Mouse (Mus musculus) spleen, adult 2 months (tissue): ENCODE results near the gene Acsbg2. TPM values are rescaled to one million over a fixed set of nuclear protein-coding genes. Genes with fewer than 3 reads are reported as not detected.

Source experiments
- DNase-seq, 2 experiments: peaks; one replicate each; pipeline versions ENCODE4 v3.0.0 to v3.0.0-alpha.2; 2012 to 2021; ENCODE audit warnings: low spot score in 2 of 2, low read depth in 1 of 2
- H3K27ac ChIP-seq: fragments of 200-500 bp; 2 replicates; pipeline ENCODE4 v1.5.1; 2012; ENCODE audit warnings: low read length, inconsistent platforms; ENCODE audit not compliant: insufficient read depth
- H3K27me3 ChIP-seq: fragments of 200-500 bp; 2 replicates; pipeline ENCODE4 v1.6.1; 2012; ENCODE audit warnings: mild to moderate bottlenecking, moderate library complexity, low read length, inconsistent platforms; ENCODE audit not compliant: control insufficient read depth, insufficient read depth
- H3K36me3 ChIP-seq: fragments of 200-500 bp; 2 replicates; pipeline ENCODE4 v1.6.1; 2012; ENCODE audit warnings: mild to moderate bottlenecking, low read length, inconsistent platforms; ENCODE audit not compliant: control insufficient read depth, insufficient read depth
- H3K4me1 ChIP-seq: fragments of 200-500 bp; 2 replicates; pipeline ENCODE4 v1.6.1; 2011; ENCODE audit warnings: inconsistent platforms; ENCODE audit not compliant: control insufficient read depth, insufficient read depth, insufficient read length
- H3K4me3 ChIP-seq: fragments of 200-500 bp; 2 replicates; pipeline ENCODE4 v1.5.1; 2011; ENCODE audit warnings: mild to moderate bottlenecking, inconsistent platforms; ENCODE audit not compliant: insufficient read depth, insufficient read length; ENCODE audit errors: extremely low read depth
- CTCF ChIP-seq: fragments of 200-500 bp; IDR thresholded peaks from 2 replicates; pipeline ENCODE4 v1.5.1; 2011; ENCODE audit warnings: mild to moderate bottlenecking, inconsistent platforms; ENCODE audit not compliant: insufficient read depth, insufficient read length, insufficient replicate concordance; ENCODE audit errors: extremely low read depth
- POLR2A ChIP-seq: fragments of 200-500 bp; IDR thresholded peaks from 2 replicates; pipeline ENCODE4 v1.6.1; 2011; ENCODE audit warnings: low read depth, low read length, inconsistent platforms
- WGBS: fragments of 180-500 bp; shearing (Covaris S2); methylation state at CpG from one replicate; pipeline ENCODE4 v1.1.7; 2018; 5-methylcytosine and 5-hydroxymethylcytosine counted together
- polyA plus RNA-seq: library from polyadenylated mRNA; depleted of rRNA; stranded (reverse); fragments of >200 nt; gene quantifications from 2 replicates; pipeline ENCODE4 v1.2.3, GENCODE M21; 2012; rRNA removed

The Acsbg2 gene
- polyA plus RNA-seq, 1 experiment = not detected

GRCm38 (mm10) chr17:56804952-56805351 is 69.3 kb downstream of the Acsbg2 start:
- Histone ChIP-seq H3K27me3 (no peaks in the 10 kb centered on the region), H3K36me3 (no peaks in the 10 kb centered on the region), H3K4me1 (no peaks in the 10 kb centered on the region), H3K4me3 (no peak overlapping the region), H3K27ac (no peak overlapping the region)
- no peak for DNase-seq
- WGBS = 89% methylated on average over 5 of the region's 5 CpGs
- no peak for TF ChIP-seq POLR2A
- TF ChIP-seq CTCF = no peak

DNA sequence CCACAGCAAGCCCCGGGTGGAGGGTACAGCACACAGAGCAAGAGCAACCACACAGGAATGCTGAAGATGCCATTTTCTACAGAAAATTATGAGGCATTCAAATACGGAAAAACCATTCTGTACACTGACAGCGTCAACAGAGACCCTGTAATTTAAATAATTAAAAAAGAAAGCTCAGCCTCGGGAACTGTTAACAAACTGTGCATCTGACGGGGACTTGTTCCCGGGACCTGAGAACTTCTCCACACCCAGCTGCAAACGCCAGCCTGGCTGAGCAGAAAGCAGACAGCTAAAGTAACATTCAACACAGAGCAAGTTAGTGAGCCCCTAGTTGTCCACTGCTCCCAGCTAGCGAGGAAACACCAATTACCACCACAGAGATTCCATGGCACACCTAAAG is 72.2 kb downstream of the Acsbg2 start:
- H3K27me3 ChIP-seq = no peaks in the 10 kb centered on the region
- H3K4me1 ChIP-seq = no peaks in the 10 kb centered on the region
- no peak for DNase-seq
- 92% methylated on average over 8 of the region's 8 CpGs for WGBS
- 0 out of 2 replicates have a peak, but pooled peaks cover 1% of the 10 kb centered on the region for H3K36me3 ChIP-seq
- H3K27ac ChIP-seq = no peak overlapping the region
- TF ChIP-seq CTCF (no peak), POLR2A (no peak)
- H3K4me3 ChIP-seq = no peak overlapping the region

DNA sequence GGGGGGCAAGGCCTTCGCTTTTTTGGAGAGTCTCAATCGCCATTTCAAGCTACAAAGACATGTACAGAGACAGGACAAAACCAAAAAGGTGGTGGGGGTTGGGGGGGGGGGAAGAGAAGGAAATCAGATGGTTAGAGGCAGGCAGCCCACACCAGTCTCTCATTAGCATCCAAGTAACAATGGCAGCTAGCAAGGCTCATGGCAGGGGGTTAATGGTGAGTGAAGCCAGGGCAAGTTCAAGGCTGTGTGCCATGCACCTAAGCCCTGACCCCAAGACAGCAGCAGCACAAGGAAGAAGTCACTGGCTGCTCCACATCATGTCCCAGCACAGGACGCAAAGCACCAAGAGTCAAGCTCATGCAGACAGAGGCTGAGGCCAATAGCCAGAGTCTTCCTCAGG is 75.0 kb downstream of the Acsbg2 start:
- TF ChIP-seq POLR2A (no peak), CTCF (no peak)
- H3K27me3 ChIP-seq = no peaks in the 10 kb centered on the region
- no peak overlapping the region for H3K4me3 ChIP-seq
- H3K4me1 ChIP-seq = no peaks in the 10 kb centered on the region
- H3K36me3 ChIP-seq = 0 out of 2 replicates have a peak, but pooled peaks cover 1% of the 10 kb centered on the region
- DNase-seq = no peak
- no peak overlapping the region for H3K27ac ChIP-seq
- 91% methylated on average over 3 of the region's 3 CpGs for WGBS

GRCm38 (mm10) chr17:56793614-56794319 is 80.5 kb downstream of the Acsbg2 start:
- Histone ChIP-seq H3K36me3 (0 out of 2 replicates have a peak, but pooled peaks cover 1% of the 10 kb centered on the region), H3K4me1 (no peaks in the 10 kb centered on the region), H3K27ac (no peak overlapping the region; the same call in 1 of the 2 replicates), H3K4me3 (no peak overlapping the region), H3K27me3 (no peaks in the 10 kb centered on the region)
- WGBS = 85% methylated on average over 6 of the region's 6 CpGs
- DNase-seq = no peak
- TF ChIP-seq POLR2A (no peak), CTCF (no peak)

Other genes with a start within 250 kb of the Acsbg2 start
- gene Lonp1, start 247.6 kb downstream of the Acsbg2 start, polyA plus RNA-seq = 35.2 and 44.9 TPM in 2 replicates
- 0.14 and 0.28 TPM in 2 replicates for gene Catsperd, start 246.3 kb downstream of the Acsbg2 start, polyA plus RNA-seq
- 72.6 and 89.6 TPM in 2 replicates for gene Ranbp3, start 201.2 kb downstream of the Acsbg2 start, polyA plus RNA-seq
- 181 and 252 TPM in 2 replicates for gene Ndufa11, start 156.7 kb downstream of the Acsbg2 start, polyA plus RNA-seq
- gene Vmac, start 156.4 kb downstream of the Acsbg2 start, polyA plus RNA-seq = 20.3 and 33.9 TPM in 2 replicates
- 1.3 and 2.4 TPM in 2 replicates for gene Nrtn, start 116.9 kb downstream of the Acsbg2 start, polyA plus RNA-seq
- gene Dus3l, start 109.7 kb downstream of the Acsbg2 start, polyA plus RNA-seq = 98.4 and 128 TPM in 2 replicates
- gene Prr22, start 104.2 kb downstream of the Acsbg2 start, polyA plus RNA-seq = 3.3 and 4.7 TPM in 2 replicates
- 13.6 and 16.5 TPM in 2 replicates for gene Rfx2, start 43.4 kb downstream of the Acsbg2 start, polyA plus RNA-seq
- 0.09 and 0.21 TPM in 2 replicates for gene 1700061G19Rik, start 1.0 kb upstream of the Acsbg2 start, polyA plus RNA-seq
- 36.2 and 46.1 TPM in 2 replicates for gene Mllt1, start 61.0 kb upstream of the Acsbg2 start, polyA plus RNA-seq
- gene Acer1, start 107.7 kb upstream of the Acsbg2 start, polyA plus RNA-seq = not detected in 2 replicates
- gene Clpp, start 115.9 kb upstream of the Acsbg2 start, polyA plus RNA-seq = 66.7 and 103 TPM in 2 replicates
- 20.3 and 22.3 TPM in 2 replicates for gene Alkbh7, start 122.9 kb upstream of the Acsbg2 start, polyA plus RNA-seq
- not detected in 2 replicates for gene Pspn, start 125.6 kb upstream of the Acsbg2 start, polyA plus RNA-seq
- 18.5 and 26.8 TPM in 2 replicates for gene Gtf2f1, start 136.8 kb upstream of the Acsbg2 start, polyA plus RNA-seq
- 0.07 and 0.12 TPM in 2 replicates for gene Gm17949, start 137.0 kb upstream of the Acsbg2 start, polyA plus RNA-seq
- 82.8 and 119 TPM in 2 replicates for gene Khsrp, start 157.1 kb upstream of the Acsbg2 start, polyA plus RNA-seq
- not detected in 2 replicates for gene Slc25a41, start 167.2 kb upstream of the Acsbg2 start, polyA plus RNA-seq
- 6.3 and 6.8 TPM in 2 replicates for gene Crb3, start 184.7 kb upstream of the Acsbg2 start, polyA plus RNA-seq
- 10.7 and 13.1 TPM in 2 replicates for gene Slc25a23, start 185.4 kb upstream of the Acsbg2 start, polyA plus RNA-seq
- gene Dennd1c, start 204.1 kb upstream of the Acsbg2 start, polyA plus RNA-seq = 94.1 and 116 TPM in 2 replicates
- gene Tubb4a, start 213.3 kb upstream of the Acsbg2 start, polyA plus RNA-seq = 1.6 and 1.7 TPM in 2 replicates
- gene Tnfsf9, start 230.9 kb upstream of the Acsbg2 start, polyA plus RNA-seq = 2.7 and 3.4 TPM in 2 replicates